Mouse (Mus musculus) bone marrow, adult 2 months (tissue): ENCODE measurements around the gene Sos2.

Experiments used
- CTCF ChIP-seq: fragments of 200-500 bp; IDR thresholded peaks from 2 replicates; pipeline ENCODE4 v1.5.1; 2011; ENCODE audit warnings: low read length, control low read depth; ENCODE audit not compliant: control insufficient read depth, insufficient read depth
- POLR2A ChIP-seq: fragments of 200-500 bp; IDR thresholded peaks from 2 replicates; pipeline ENCODE4 v1.6.1; 2011; ENCODE audit warnings: low read depth, mild to moderate bottlenecking, control low read depth, low read length, borderline replicate concordance; ENCODE audit not compliant: control insufficient read depth

DNA sequence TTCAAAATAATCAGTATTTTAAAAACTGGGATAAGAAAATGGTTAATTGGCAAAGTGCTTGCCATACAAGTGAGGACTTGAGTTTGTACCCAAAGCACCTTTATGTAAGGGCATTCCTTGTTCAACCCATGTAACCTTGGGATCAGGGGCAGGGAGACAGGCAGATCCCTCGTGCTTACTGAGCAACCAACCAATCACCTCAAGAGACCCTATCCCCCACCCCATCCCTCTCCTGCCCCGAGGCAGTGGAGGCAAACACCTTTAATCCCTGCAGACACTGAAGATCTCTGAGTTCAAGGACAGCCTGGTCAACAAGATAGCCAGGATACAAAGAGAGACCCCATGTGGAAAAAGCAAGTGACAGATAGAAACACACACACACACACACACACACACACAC, 41.7 kb upstream of the Sos2 start:
- TF ChIP-seq CTCF (no peak), POLR2A (no peak)
